Mouse (Mus musculus): ENCODE measurements around the gene Clic5. TPM values are rescaled to one million over a fixed set of nuclear protein-coding genes. Genes with fewer than 3 reads are reported as not detected.
A peak's percentile ranks its signal among the peaks of the same experiment; 100 is the strongest.

Gene Clic5
- polyA plus RNA-seq, 1 experiment from 2014 or later = 0.64 TPM

GRCm38 (mm10) chr17:44274804-44275203, 86.4 kb downstream of the Clic5 start:
- Histone ChIP-seq H3K36me3 (no peaks in the 10 kb centered on the region), H3K9me3 (no peaks in the 10 kb centered on the region), H3K27ac (no peak overlapping the region), H3K27me3 (no peaks in the 10 kb centered on the region), H3K4me3 (no peak overlapping the region), H3K4me2 (replicated peaks) (no peak overlapping the region), H3K4me1 (no peaks in the 10 kb centered on the region), H3K9ac (no peak overlapping the region)
- no peak for ATAC-seq (ENCODE audit: insufficient number of reproducible peaks, insufficient read depth, low FRiP score, low TSS enrichment)

GRCm38 (mm10) chr17:44288320-44288719, 99.9 kb downstream of the Clic5 start:
- no peaks in the 10 kb centered on the region for H3K36me3 ChIP-seq
- ATAC-seq (ENCODE audit: insufficient number of reproducible peaks, insufficient read depth, low FRiP score, low TSS enrichment) = no peak
- H3K4me3 ChIP-seq = no peak overlapping the region
- no peaks in the 10 kb centered on the region for H3K4me1 ChIP-seq
- no peak overlapping the region for H3K4me2 ChIP-seq (replicated peaks)
- no peaks in the 10 kb centered on the region for H3K27me3 ChIP-seq
- no peaks in the 10 kb centered on the region for H3K9me3 ChIP-seq
- H3K27ac ChIP-seq = no peak overlapping the region
- H3K9ac ChIP-seq = no peak overlapping the region
- 90% methylated on average over 1 of the region's 1 CpGs for WGBS

DNA sequence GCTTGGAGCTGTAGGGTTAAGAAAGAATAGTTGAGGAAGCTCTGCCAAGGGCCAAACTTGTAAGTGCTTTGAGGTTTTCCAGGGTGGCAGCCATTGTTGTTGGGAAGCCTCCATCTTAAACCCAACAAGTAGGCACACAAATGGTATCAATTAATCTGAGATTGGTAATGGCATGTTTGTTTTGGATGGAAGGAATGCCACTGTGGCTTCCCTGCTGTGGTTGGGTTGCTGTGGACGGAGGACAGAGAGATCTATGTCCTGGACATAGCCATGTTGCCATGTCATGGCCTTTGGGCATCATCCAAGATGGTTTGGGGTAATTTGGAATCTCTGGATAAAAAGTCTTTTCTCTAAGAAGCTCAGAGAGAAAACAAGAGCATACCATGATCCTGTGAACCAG, 108.8 kb downstream of the Clic5 start:
- no peak overlapping the region for H3K9ac ChIP-seq
- no peak overlapping the region for H3K4me3 ChIP-seq
- H3K9me3 ChIP-seq = no peaks in the 10 kb centered on the region
- 59% methylated on average over 1 of the region's 1 CpGs for WGBS
- H3K27me3 ChIP-seq = no peaks in the 10 kb centered on the region
- no peak overlapping the region for H3K4me2 ChIP-seq (replicated peaks)
- no peaks in the 10 kb centered on the region for H3K36me3 ChIP-seq
- H3K27ac ChIP-seq = no peak overlapping the region
- peaks cover 19% of the 10 kb centered on the region for H3K4me1 ChIP-seq
- ATAC-seq (ENCODE audit: insufficient number of reproducible peaks, insufficient read depth, low FRiP score, low TSS enrichment) = no peak

- Histone ChIP-seq H3K9me3 (no peaks in the 10 kb centered on the region), H3K4me1 (peaks cover 19% of the 10 kb centered on the region), H3K36me3 (no peaks in the 10 kb centered on the region), H3K27me3 (no peaks in the 10 kb centered on the region), H3K4me2 (replicated peaks) (no peak overlapping the region), H3K4me3 (no peak overlapping the region), H3K27ac (peak overlapping the region; percentile 72), H3K9ac (no peak overlapping the region)
- WGBS = 13% methylated on average over 5 of the region's 5 CpGs
- no peak for ATAC-seq (ENCODE audit: insufficient number of reproducible peaks, insufficient read depth, low FRiP score, low TSS enrichment)
Measured at GRCm38 (mm10) chr17:44300236-44300635, 111.9 kb downstream of the Clic5 start.

DNA sequence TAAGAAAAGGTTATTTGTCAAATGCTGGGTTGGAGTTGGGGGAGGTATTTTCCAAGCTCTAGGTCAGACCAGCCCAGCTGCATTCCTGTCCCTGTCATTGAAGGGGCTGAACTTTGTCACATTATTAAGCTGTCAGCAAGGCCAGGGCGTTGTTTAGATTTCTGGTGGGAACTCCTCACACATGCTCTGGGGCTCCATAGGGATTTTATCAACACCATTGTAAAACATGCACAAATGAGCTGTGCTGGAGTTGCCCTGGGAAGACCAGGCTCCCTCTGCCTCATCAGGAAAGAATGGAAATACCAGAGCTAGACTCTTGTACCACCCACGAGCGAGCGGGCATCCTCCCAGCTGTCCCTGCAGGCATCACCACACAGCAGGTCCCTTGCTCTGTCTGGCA, 112.3 kb downstream of the Clic5 start:
- Histone ChIP-seq H3K36me3 (no peaks in the 10 kb centered on the region), H3K4me3 (no peak overlapping the region), H3K27me3 (no peaks in the 10 kb centered on the region), H3K4me1 (peaks cover 19% of the 10 kb centered on the region), H3K27ac (peak overlapping the region; percentile 72), H3K9me3 (no peaks in the 10 kb centered on the region), H3K4me2 (replicated peaks) (no peak overlapping the region), H3K9ac (no peak overlapping the region)
- ATAC-seq (ENCODE audit: insufficient number of reproducible peaks, insufficient read depth, low FRiP score, low TSS enrichment) = no peak
- WGBS = 30% methylated on average over 4 of the region's 4 CpGs

- Histone ChIP-seq H3K9me3 (no peaks in the 10 kb centered on the region), H3K4me2 (replicated peaks) (no peak overlapping the region), H3K4me3 (no peak overlapping the region), H3K9ac (no peak overlapping the region), H3K27ac (peak overlapping the region; percentile 72), H3K4me1 (peaks cover 19% of the 10 kb centered on the region), H3K36me3 (no peaks in the 10 kb centered on the region), H3K27me3 (no peaks in the 10 kb centered on the region)
- 86% methylated on average over 17 of the region's 17 CpGs for WGBS
- ATAC-seq (ENCODE audit: insufficient number of reproducible peaks, insufficient read depth, low FRiP score, low TSS enrichment) = no peak
Measured at GRCm38 (mm10) chr17:44301224-44301811, 112.9 kb downstream of the Clic5 start.

- WGBS = 78% methylated on average over 1 of the region's 1 CpGs
- no peak overlapping the region for H3K4me2 ChIP-seq (replicated peaks)
- H3K27me3 ChIP-seq = no peaks in the 10 kb centered on the region
- no peak overlapping the region for H3K27ac ChIP-seq
- ATAC-seq (ENCODE audit: insufficient number of reproducible peaks, insufficient read depth, low FRiP score, low TSS enrichment) = no peak
- H3K4me3 ChIP-seq = no peak overlapping the region
- no peaks in the 10 kb centered on the region for H3K9me3 ChIP-seq
- H3K36me3 ChIP-seq = no peaks in the 10 kb centered on the region
- no peak overlapping the region for H3K9ac ChIP-seq
- H3K4me1 ChIP-seq = peaks cover 19% of the 10 kb centered on the region
Measured at GRCm38 (mm10) chr17:44304076-44304475, 115.7 kb downstream of the Clic5 start.

- Histone ChIP-seq H3K4me2 (replicated peaks) (no peak overlapping the region), H3K27ac (peak overlapping the region; percentile 73), H3K27me3 (no peaks in the 10 kb centered on the region), H3K9ac (no peak overlapping the region), H3K4me3 (no peak overlapping the region), H3K36me3 (no peaks in the 10 kb centered on the region), H3K9me3 (no peaks in the 10 kb centered on the region), H3K4me1 (no peaks in the 10 kb centered on the region)
- 55% methylated on average over 10 of the region's 10 CpGs for WGBS
- no peak for ATAC-seq (ENCODE audit: insufficient number of reproducible peaks, insufficient read depth, low FRiP score, low TSS enrichment)
Measured at GRCm38 (mm10) chr17:44309914-44310622, 121.7 kb downstream of the Clic5 start.

- no peaks in the 10 kb centered on the region for H3K27me3 ChIP-seq
- H3K4me2 ChIP-seq (replicated peaks) = no peak overlapping the region
- no peak overlapping the region for H3K9ac ChIP-seq
- no peak overlapping the region for H3K4me3 ChIP-seq
- 79% methylated on average over 10 of the region's 10 CpGs for WGBS
- no peaks in the 10 kb centered on the region for H3K36me3 ChIP-seq
- H3K9me3 ChIP-seq = no peaks in the 10 kb centered on the region
- H3K4me1 ChIP-seq = 0 out of 2 replicates have a peak, but pooled peaks cover 13% of the 10 kb centered on the region
- no peak for ATAC-seq (ENCODE audit: insufficient number of reproducible peaks, insufficient read depth, low FRiP score, low TSS enrichment)
- H3K27ac ChIP-seq = no peak overlapping the region
Measured at GRCm38 (mm10) chr17:44325314-44325713, 136.9 kb downstream of the Clic5 start.

DNA sequence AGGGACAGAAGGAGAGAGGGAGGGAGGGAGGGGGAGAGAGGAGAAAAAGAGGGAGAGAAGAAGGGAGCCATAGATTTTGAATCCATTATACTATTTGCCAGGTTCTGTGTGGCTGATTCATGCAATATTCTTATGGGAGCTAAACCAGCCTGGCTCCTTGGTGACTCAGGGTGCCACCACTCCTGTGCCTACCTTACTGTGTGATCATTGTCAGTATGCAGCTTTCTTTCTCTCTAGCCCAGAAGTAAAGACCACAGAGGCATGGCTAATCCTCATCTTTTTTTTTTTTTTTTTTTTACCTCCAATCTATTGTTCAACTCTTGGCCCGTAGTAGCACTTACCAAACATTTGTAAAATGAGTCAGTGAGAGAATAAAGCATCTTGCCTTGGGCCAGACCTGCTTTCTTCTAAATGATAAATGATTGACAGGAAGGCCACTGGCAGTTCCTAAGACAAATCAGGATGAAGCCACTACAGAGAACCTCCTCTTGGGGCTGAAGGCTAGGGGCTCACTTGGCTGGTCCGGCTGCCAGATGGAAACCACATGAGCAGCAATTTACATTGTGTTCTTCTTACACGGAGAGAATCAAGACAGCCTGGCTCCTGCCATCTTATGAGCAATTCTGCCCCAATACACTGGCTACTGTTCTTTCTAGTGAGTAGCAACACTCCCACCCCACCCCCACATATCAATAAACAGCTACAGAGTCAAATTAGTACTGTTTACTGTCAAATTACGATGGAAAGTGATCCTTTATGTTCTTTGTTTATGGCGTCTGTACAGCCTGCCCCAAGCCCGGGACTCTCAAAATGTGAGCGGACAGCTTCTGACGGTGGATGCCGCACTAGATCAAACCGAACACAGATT, 139.1 kb downstream of the Clic5 start:
- 28% methylated on average over 10 of the region's 10 CpGs for WGBS
- H3K4me1 ChIP-seq = 0 out of 2 replicates have a peak, but pooled peaks cover 4% of the 10 kb centered on the region
- no peaks in the 10 kb centered on the region for H3K36me3 ChIP-seq
- H3K9me3 ChIP-seq = no peaks in the 10 kb centered on the region
- H3K9ac ChIP-seq = no peak overlapping the region
- H3K27ac ChIP-seq = peak overlapping the region; percentile 78
- ATAC-seq (ENCODE audit: insufficient number of reproducible peaks, insufficient read depth, low FRiP score, low TSS enrichment) = peak; percentile 74
- no peak overlapping the region for H3K4me3 ChIP-seq
- peak overlapping the region; percentile 30 for H3K4me2 ChIP-seq (replicated peaks)
- H3K27me3 ChIP-seq = no peaks in the 10 kb centered on the region

DNA sequence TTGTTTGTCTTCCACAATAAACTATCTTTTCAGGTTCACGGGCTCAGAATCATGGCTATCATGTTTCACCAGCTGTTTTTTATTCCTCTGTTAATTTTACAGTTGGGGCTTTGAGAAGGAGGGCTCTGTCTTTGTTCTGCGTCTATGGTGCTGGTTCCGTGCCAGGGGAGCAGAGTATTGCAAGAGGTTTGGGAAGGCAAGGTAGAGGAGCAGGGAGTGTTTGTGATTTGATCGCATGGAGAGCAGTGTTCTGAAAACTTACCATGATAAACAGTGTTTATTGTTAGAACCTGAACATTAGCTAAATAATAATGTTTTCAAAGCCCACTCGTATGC, 139.7 kb downstream of the Clic5 start:
- ATAC-seq (ENCODE audit: insufficient number of reproducible peaks, insufficient read depth, low FRiP score, low TSS enrichment) = peak; percentile 56; the same call in 1 of the 2 replicates
- Histone ChIP-seq H3K36me3 (no peaks in the 10 kb centered on the region), H3K4me3 (no peak overlapping the region), H3K9ac (no peak overlapping the region), H3K27ac (peak overlapping the region; percentile 78), H3K4me1 (0 out of 2 replicates have a peak, but pooled peaks cover 4% of the 10 kb centered on the region), H3K9me3 (no peaks in the 10 kb centered on the region), H3K4me2 (replicated peaks) (peak overlapping the region; percentile 30), H3K27me3 (no peaks in the 10 kb centered on the region)
- WGBS = 31% methylated on average over 5 of the region's 5 CpGs

Data from embryonic facial prominence, embryonic 12.5 days (tissue).